Mouse (Mus musculus) lung, postnatal 0 days (tissue): ENCODE results near the gene Cd79b.

ENCODE experiments used
- CTCF ChIP-seq: IDR thresholded peaks from 2 replicates; pipeline ENCODE4 v1.5.1; 2016; ENCODE audit warnings: antibody characterized with exemption, mild to moderate bottlenecking
- EP300 ChIP-seq: IDR thresholded peaks from 2 replicates; pipeline ENCODE4 v1.6.1; 2016; ENCODE audit warnings: antibody characterized with exemption, mild to moderate bottlenecking, control low read depth

GRCm38 (mm10) chr11:106324858-106325257 is 10.3 kb upstream of the Cd79b start:
- TF ChIP-seq CTCF (no peak), EP300 (no peak)
